Mouse (Mus musculus): Measurements from ENCODE around the gene Cd300lg.

DNA sequence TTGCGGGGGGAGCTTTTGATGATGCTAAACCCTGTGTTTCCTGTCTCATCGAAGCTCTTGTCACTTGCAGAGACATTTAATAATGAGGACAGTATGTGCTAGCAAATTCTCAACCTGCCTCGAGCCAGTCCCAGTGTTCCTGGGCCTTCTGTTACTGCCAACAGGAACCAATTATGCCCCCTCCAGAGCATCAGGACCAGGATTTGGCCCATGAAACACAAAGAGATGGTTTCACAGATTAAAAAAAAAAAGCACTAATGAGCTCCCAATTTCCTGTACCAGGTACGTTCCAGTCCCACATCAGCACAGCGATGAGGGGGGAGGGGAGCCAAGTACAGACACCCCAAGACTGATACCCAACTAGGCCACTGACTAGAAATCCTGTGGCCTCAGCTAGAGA, 20.1 kb upstream of the Cd300lg start:
- TF ChIP-seq CTCF (IDR thresholded peaks at IDR 0.05; ENCODE audit: control insufficient read depth, insufficient read depth, low read length), result no peak
- no peak for TF ChIP-seq POLR2A (IDR thresholded peaks at IDR 0.05; ENCODE audit: borderline replicate concordance, control insufficient read depth, low read depth, low read length)

All from bone marrow, adult 2 months (tissue).